Mouse (Mus musculus) heart, postnatal 0 days (tissue): ENCODE measurements around the gene C1qtnf7. TPM values are rescaled to one million over a fixed set of nuclear protein-coding genes. Genes with fewer than 3 reads are reported as not detected.

Source experiments
- ATAC-seq: fragments of 200-750 bp; cut with Nextera tagmentation; 2 replicates; pipeline ENCODE4 v1.8.0; 2017; ENCODE audit warnings: low read depth, moderate number of reproducible peaks, moderate library complexity; ENCODE audit not compliant: insufficient read depth
- DNase-seq: peaks from one replicate; pipeline ENCODE4 v3.0.0-alpha.2; 2016; ENCODE audit warnings: low spot score
- H3K27ac ChIP-seq: fragments of 300-500 bp; sonication (generic); 2 replicates; pipeline ENCODE4 v1.5.1; 2014; ENCODE audit warnings: low read depth, mild to moderate bottlenecking
- H3K27me3 ChIP-seq: fragments of 300-500 bp; sonication (generic); 2 replicates; pipeline ENCODE4 v1.6.1; 2014; ENCODE audit warnings: low read length, mixed read lengths; ENCODE audit not compliant: control insufficient read depth, insufficient read depth
- H3K36me3 ChIP-seq: fragments of 300-500 bp; sonication (generic); replicated peaks from 2 replicates; pipeline ENCODE4 v1.6.1; 2014; ENCODE audit warnings: low read length, mixed read lengths; ENCODE audit not compliant: control insufficient read depth, insufficient read depth
- H3K4me1 ChIP-seq: fragments of 300-500 bp; sonication (generic); 2 replicates; pipeline ENCODE4 v1.6.1; 2014; ENCODE audit warnings: antibody characterized with exemption; ENCODE audit not compliant: control insufficient read depth, insufficient read depth
- H3K4me2 ChIP-seq: fragments of 300-500 bp; sonication (generic); 2 replicates; pipeline ENCODE4 v1.6.1; 2014; ENCODE audit warnings: low read depth, mild to moderate bottlenecking, low read length, moderate library complexity
- H3K4me3 ChIP-seq: fragments of 300-500 bp; sonication (generic); 2 replicates; pipeline ENCODE4 v1.5.1; 2014; ENCODE audit warnings: low read depth, low read length
- H3K9ac ChIP-seq: fragments of 300-500 bp; sonication (generic); replicated peaks from 2 replicates; pipeline ENCODE4 v1.6.1; 2014; ENCODE audit warnings: low read depth, low read length, mixed read lengths
- H3K9me3 ChIP-seq: fragments of 300-500 bp; sonication (generic); replicated peaks from 2 replicates; pipeline ENCODE4 v1.6.1; 2016; ENCODE audit warnings: low read length; ENCODE audit not compliant: control insufficient read depth
- CTCF ChIP-seq: IDR thresholded peaks from 2 replicates; pipeline ENCODE4 v1.5.1; 2016; ENCODE audit warnings: antibody characterized with exemption, control low read depth, low read depth
- EP300 ChIP-seq: IDR thresholded peaks from 2 replicates; pipeline ENCODE4 v1.6.1; 2016; ENCODE audit warnings: antibody characterized with exemption, low read depth
- WGBS: fragments of 180-500 bp; shearing (Covaris S2); extraction: QIAGEN DNeasy Blood & Tissue Kit; methylation state at CpG from one replicate; pipeline ENCODE4 v1.1.7; 2014; 5-methylcytosine and 5-hydroxymethylcytosine counted together
- polyA plus RNA-seq: library from polyadenylated mRNA; unstranded; fragments of >200 nt; fragmentation: Nextera tagmentation; extraction: Ambion mirVana; gene quantifications from 2 replicates; pipeline ENCODE4 v1.2.1, GENCODE M21; 2015
- total RNA-seq: library from RNA; depleted of rRNA; stranded (reverse); fragments of >200 nt; gene quantifications from 2 replicates; pipeline ENCODE4 v1.2.3, GENCODE M21; 2014; ENCODE audit warnings: low replicate concordance

Gene C1qtnf7
- total and polyA plus RNA-seq, 2 experiments from 2014 or later, result 0.88 to 5.8 TPM

- H3K4me2 ChIP-seq, result no peak overlapping the region
- no peaks in the 10 kb centered on the region for H3K36me3 ChIP-seq
- TF ChIP-seq CTCF (no peak), EP300 (no peak)
- 80% methylated on average over 6 of the region's 6 CpGs for WGBS
- H3K9me3 ChIP-seq, result no peaks in the 10 kb centered on the region
- H3K9ac ChIP-seq, result no peak overlapping the region
- no peak for ATAC-seq
- H3K4me3 ChIP-seq, result no peak overlapping the region
- no peaks in the 10 kb centered on the region for H3K27me3 ChIP-seq
- H3K4me1 ChIP-seq, result no peaks in the 10 kb centered on the region
- no peak overlapping the region for H3K27ac ChIP-seq
- no peak for DNase-seq
Observed at GRCm38 (mm10) chr5:43583326-43584120, 68.2 kb downstream of the C1qtnf7 start.

- Histone ChIP-seq H3K27ac (no peak overlapping the region), H3K9ac (no peak overlapping the region), H3K4me3 (no peak overlapping the region), H3K36me3 (no peaks in the 10 kb centered on the region), H3K27me3 (no peaks in the 10 kb centered on the region), H3K4me2 (no peak overlapping the region), H3K4me1 (no peaks in the 10 kb centered on the region), H3K9me3 (no peaks in the 10 kb centered on the region)
- no peak for ATAC-seq
- TF ChIP-seq EP300, result no peak
- no peak for TF ChIP-seq CTCF
- whole genome bisulfite sequencing, result 13% methylated on average over 1 of the region's 1 CpGs
- no peak for DNase-seq
Observed at GRCm38 (mm10) chr5:43584464-43584863, 69.1 kb downstream of the C1qtnf7 start.

GRCm38 (mm10) chr5:43585406-43586245 lies 70.3 kb downstream of the C1qtnf7 start:
- Histone ChIP-seq H3K9me3 (no peaks in the 10 kb centered on the region), H3K27me3 (no peaks in the 10 kb centered on the region), H3K27ac (no peak overlapping the region), H3K36me3 (no peaks in the 10 kb centered on the region), H3K9ac (no peak overlapping the region), H3K4me1 (no peaks in the 10 kb centered on the region), H3K4me3 (no peak overlapping the region), H3K4me2 (no peak overlapping the region)
- TF ChIP-seq EP300, result no peak
- TF ChIP-seq CTCF, result no peak
- DNase-seq (peak; percentile 20), ATAC-seq (no peak)
- 52% methylated on average over 11 of the region's 11 CpGs for WGBS

- Histone ChIP-seq H3K4me1 (no peaks in the 10 kb centered on the region), H3K4me3 (no peak overlapping the region), H3K4me2 (no peak overlapping the region), H3K9me3 (no peaks in the 10 kb centered on the region), H3K27ac (0 out of 2 replicates have a peak overlapping the region, but pooled peaks have one; percentile 0), H3K27me3 (no peaks in the 10 kb centered on the region), H3K36me3 (no peaks in the 10 kb centered on the region), H3K9ac (no peak overlapping the region)
- 68% methylated on average over 5 of the region's 5 CpGs for WGBS
- no peak for DNase-seq
- ATAC-seq, result no peak
- TF ChIP-seq EP300 (no peak), CTCF (no peak)
Observed at GRCm38 (mm10) chr5:43588791-43589439, 73.6 kb downstream of the C1qtnf7 start.

- no peak overlapping the region for H3K4me3 ChIP-seq
- H3K9ac ChIP-seq, result no peak overlapping the region
- H3K27ac ChIP-seq, result 0 out of 2 replicates have a peak overlapping the region, but pooled peaks have one; percentile 0
- no peak overlapping the region for H3K4me2 ChIP-seq
- DNase-seq, result no peak
- H3K27me3 ChIP-seq, result no peaks in the 10 kb centered on the region
- TF ChIP-seq CTCF, result no peak
- no peak for TF ChIP-seq EP300
- ATAC-seq, result no peak
- H3K36me3 ChIP-seq, result no peaks in the 10 kb centered on the region
- 43% methylated on average over 2 of the region's 2 CpGs for WGBS
- no peaks in the 10 kb centered on the region for H3K9me3 ChIP-seq
- no peaks in the 10 kb centered on the region for H3K4me1 ChIP-seq
Observed at GRCm38 (mm10) chr5:43589440-43589830, 74.1 kb downstream of the C1qtnf7 start.
